Mouse (Mus musculus): Measurements from ENCODE around the gene Pigs. TPM values are rescaled to one million over a fixed set of nuclear protein-coding genes. Genes with fewer than 3 reads are reported as not detected.

Gene Pigs
- 10 to 100 TPM; 20.1 to 21.3 TPM for total RNA-seq (2021)
- long read RNA-seq, experiment 1, transcript Pigs-201 (12 exons, 2,501 nt): major isoform, 16 of 29 reads
- long read RNA-seq, experiment 1, partial matches to known transcripts: 9 of 29 reads
- long read RNA-seq, experiment 1, other reads (novel, unspliced or antisense): 4 of 29 reads
- long read RNA-seq, experiment 2, transcript Pigs-201 (12 exons, 2,501 nt): major isoform, 31 of 45 reads
- long read RNA-seq, experiment 2, partial matches to known transcripts: 10 of 45 reads
- long read RNA-seq, experiment 2, other reads (novel, unspliced or antisense): 4 of 45 reads

GRCm38 (mm10) chr11:78327634-78328511, at the start of gene Pigs:
Gene Pigs, plus strand, starts transcription at chr11:78328415.
- peak; percentile 92 to 97 for DNase-seq
- intact Hi-C loops (cut with DNase I): no loop called here

GRCm38 (mm10) chr11:78278853-78279252, 49.4 kb upstream of the Pigs start:
- no peak for DNase-seq
- intact Hi-C loops (cut with DNase I): no loop called here

DNA sequence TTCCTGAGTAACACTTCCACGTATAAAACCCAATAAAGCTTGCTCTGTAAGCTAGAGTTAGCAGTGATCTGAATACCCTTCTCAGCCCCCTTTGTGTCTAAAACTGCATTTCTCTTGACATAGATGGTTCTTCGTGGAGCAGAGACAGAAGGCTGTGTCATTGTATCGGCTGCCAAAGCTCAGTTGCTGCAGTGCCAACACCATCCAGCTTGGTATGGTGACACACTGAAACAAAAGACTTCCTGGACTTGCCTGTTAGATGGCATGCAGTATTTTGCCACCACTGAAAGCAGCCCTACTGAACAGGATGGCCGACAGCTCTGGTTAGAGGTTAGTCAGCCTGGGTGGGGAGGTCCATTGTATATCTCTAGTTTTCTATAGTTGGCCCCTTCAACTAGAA, 48.6 kb upstream of the Pigs start:
- intact Hi-C loops (cut with DNase I): no loop called here
- DNase-seq: no peak

GRCm38 (mm10) chr11:78289146-78289763, 39.0 kb upstream of the Pigs start:
- intact Hi-C loops (cut with DNase I): no loop called here

GRCm38 (mm10) chr11:78290654-78291053, 37.6 kb upstream of the Pigs start, which contains the start of gene BC030499:
Gene BC030499, plus strand, starts transcription at chr11:78290841.
- no peak for DNase-seq
- intact Hi-C loops (cut with DNase I): no loop called here

More at GRCm38 (mm10) chr11:78289146-78289763, 39.0 kb upstream of the Pigs start:
- DNase-seq: no peak

- intact Hi-C loops (cut with DNase I): no loop called here
- DNase-seq: no peak
Observed at GRCm38 (mm10) chr11:78294585-78294984, 33.6 kb upstream of the Pigs start.

DNA sequence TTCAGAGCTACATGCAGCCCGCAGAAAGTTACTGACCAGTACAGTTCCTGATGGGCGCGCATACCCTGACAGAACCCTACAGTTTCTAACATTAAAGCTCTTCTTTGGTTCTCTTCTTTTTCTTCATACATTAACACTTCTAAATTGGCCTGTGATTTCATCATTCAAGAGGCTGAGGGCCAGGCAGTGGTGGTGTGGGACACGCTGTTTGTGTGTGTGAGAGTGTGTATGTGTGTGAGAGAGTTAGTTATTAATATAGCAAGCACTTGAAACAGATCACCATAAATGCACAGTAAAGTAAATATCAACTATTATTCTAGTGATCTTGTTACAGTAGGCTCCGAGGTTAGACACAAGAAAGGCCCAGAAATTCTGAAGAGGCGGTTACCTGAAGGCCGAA, 27.3 kb upstream of the Pigs start:
- no peak for DNase-seq
- intact Hi-C loops (cut with DNase I): no loop called here

GRCm38 (mm10) chr11:78301357-78302084, 26.7 kb upstream of the Pigs start, which contains the start of gene Spag5:
Gene Spag5, plus strand, starts transcription at chr11:78301529.
- intact Hi-C loops (cut with DNase I): loop anchor here (2.0 kb wide), 1 partner anchor 23 kb away; no protein-coding TSS in a partner anchor
- DNase-seq: peak; percentile 85 to 88

DNA sequence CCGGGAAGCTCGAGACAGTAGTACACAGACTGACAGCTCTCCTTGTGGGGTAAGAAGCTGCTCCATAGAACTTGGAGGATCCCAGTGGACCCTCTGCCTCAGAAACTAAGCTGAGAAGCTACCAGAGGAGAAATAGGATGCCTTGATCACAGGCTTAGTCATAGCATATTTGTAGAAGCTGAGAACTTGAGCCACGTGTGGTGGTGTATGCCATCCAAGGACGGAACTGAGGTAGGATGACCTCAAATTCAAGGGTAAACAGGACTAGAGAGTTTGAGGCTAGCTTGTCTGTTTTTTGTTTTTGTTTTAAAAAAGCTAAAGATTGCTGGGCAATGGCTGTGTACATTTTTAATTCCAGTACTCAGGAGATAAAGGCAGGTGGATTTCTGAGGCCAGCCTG, 22.9 kb upstream of the Pigs start:
- intact Hi-C loops (cut with DNase I): no loop called here
- no peak for DNase-seq

- intact Hi-C loops (cut with DNase I): no loop called here
- no peak for DNase-seq
Observed at GRCm38 (mm10) chr11:78310861-78311511, 17.2 kb upstream of the Pigs start.

DNA sequence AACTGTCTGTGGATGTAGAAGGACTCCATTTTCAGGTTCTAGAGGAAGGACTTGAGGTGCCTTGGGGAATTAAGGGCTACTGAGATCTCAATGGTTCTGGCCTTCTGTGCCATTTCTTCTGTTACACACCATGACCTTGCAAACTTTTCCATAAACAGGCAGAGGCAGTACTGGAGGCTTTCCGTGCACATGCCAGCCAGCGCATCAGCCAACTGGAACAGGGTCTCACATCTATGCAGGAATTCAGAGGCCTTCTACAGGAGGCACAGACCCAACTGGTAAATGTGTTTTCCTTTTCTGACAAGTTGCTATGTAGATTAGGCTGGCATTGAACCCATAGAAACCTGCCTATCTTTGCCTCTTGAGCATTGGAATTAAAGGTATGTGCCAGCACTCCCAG, 14.6 kb upstream of the Pigs start:
- intact Hi-C loops (cut with DNase I): no loop called here
- no peak for DNase-seq

GRCm38 (mm10) chr11:78318411-78318810, 9.8 kb upstream of the Pigs start:
- DNase-seq: no peak
- intact Hi-C loops (cut with DNase I): no loop called here

DNA sequence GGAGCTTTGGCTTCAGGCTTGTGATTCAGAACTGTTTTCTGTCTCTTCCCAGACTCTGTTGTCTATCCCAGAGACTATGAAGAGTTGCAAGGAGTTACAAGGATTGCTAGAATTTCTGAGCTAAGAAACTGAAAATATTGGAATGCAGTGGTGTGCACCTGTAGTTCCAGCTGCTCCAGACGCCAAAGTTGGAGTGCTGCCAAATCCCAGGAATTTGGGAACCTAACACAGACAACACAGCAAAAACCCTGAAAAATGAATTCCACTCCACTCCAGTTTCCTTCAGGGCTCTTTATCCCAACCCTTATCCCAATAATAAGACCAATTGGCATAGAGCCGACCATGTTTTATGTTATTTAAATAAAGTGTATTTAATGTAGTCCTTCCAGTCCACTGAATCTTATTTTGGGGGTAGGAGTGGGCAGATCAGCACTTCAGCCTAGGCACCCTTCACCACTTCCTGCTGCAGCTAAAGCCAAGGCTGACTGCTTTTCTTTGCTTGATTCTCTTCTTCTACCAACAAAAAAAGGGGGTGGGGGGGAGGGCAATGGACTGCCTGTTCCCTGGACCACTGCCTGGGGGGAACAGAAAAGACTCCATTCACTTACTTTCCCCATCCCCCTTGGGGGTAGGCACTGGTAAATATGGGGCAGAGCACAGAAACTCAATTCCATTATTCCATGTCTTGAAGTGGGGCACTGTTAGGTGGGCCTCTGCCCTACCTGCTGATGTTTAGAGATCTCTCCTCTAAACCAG, 6.0 kb upstream of the Pigs start:
- no peak for DNase-seq
- intact Hi-C loops (cut with DNase I): no loop called here

DNA sequence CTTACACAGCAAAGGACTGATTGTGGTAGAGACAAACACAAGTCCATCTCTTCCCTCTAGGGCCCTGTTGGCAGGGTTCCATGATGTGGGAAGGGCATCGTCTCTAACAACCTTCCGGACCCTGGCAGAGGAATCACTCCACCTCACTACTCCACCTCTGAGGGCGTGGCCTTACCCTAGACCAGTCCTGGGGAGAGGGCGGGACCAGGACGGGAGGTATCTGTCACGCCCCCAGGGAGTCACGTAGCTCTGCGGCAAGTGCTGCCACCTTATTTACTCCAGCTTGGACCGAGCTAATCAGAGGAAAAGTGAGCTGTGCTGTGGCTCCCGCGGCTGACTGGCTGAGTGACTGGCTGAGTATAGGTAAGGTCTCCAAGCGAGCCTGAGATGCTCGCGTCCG, 5.4 kb upstream of the Pigs start, which contains the start of gene Aldoc:
TSS of gene Aldoc (plus strand) at position 109 of the 400 bp plus-strand sequence.
- peak in 1 of 2 experiments; percentile 54 for DNase-seq
- intact Hi-C loops (cut with DNase I): no loop called here

GRCm38 (mm10) chr11:78324000-78324785, 4.0 kb upstream of the Pigs start:
- DNase-seq: no peak
- intact Hi-C loops (cut with DNase I): loop anchor here (2.0 kb wide), 1 partner anchor 21 kb away; no protein-coding TSS in a partner anchor

DNA sequence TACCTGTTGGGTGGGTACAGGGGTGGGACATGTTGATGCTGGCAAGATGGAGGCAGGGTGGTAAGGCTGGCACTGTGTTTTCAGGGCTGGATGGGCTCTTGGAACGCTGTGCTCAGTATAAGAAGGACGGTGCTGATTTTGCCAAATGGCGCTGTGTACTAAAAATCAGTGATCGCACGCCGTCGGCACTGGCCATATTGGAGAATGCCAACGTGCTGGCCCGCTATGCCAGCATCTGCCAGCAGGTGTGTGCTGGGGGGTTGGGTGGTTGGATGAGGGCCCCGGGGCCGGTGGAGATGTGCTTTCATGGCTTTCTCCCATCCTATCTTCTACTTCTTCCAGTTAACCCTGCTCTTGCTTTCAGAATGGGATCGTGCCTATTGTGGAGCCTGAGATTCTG, 3.2 kb upstream of the Pigs start:
- intact Hi-C loops (cut with DNase I): loop anchor here (2.0 kb wide), 1 partner anchor 22 kb away; no protein-coding TSS in a partner anchor
- DNase-seq: no peak

DNA sequence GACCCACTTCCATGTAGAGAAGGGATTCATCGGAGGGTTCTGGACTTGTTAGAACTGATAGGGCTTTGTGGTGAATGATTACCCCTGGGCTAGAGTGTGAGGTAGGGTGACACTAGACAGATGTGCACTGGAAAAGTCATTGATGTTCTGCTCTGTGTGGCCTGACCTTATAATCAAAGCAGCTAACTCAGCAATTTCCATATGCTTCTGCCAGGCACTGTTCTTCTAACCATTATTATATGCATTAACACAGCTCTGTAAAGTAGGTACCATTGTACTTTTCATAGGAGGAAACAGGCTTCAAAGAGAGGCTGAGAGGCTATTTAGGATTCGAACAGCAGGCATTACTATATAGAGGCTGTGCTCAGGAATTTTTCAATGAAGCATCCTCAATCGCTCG, 1.0 kb upstream of the Pigs start:
- DNase-seq: no peak
- intact Hi-C loops (cut with DNase I): no loop called here

DNA sequence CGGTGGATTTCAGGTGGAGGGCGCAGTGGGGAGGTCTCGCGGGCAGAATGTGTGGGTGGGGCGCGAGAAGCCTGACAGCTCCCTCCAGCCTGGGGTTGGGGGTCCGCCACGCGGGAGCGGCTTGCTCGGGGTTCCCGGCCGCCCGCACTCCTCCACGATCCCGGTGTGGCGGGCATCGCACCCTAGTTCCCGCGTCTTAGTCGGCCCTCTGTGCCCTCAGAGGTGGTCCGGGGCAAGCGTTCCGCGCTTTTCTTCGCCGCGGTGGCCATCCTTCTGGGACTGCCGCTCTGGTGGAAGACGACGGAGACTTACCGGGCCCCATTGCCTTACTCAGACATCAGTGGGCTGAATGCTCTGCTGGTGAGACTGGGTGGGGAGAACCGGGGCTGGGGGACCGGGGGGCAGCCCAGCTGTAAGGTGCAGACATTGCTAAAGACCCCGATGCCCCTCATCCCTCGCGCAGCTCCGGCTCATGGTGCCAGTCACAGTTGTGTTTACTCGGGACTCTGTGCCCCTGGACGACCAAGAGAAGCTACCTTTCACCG, 369 bp downstream of the Pigs start:
- no peak for DNase-seq
- intact Hi-C loops (cut with DNase I): no loop called here
